Mouse (Mus musculus) left cerebral cortex, adult 11 months (tissue): ENCODE measurements around the gene Ptcd1.
"Not testable (repeated sequence)": the region's sequence is repeated elsewhere in the genome, so short reads cannot be mapped to it uniquely, and the experiment has no call there.

Source experiments
- DNase-seq: peaks from one replicate; pipeline ENCODE4 v3.0.0; 2022; ENCODE audit warnings: low spot score

Gene Ptcd1

GRCm38 (mm10) chr5:145164710-145165109 is 2.2 kb downstream of the Ptcd1 start:
- no peak for DNase-seq

GRCm38 (mm10) chr5:145161361-145161760 is 5.5 kb downstream of the Ptcd1 start:
- DNase-seq, result no peak

DNA sequence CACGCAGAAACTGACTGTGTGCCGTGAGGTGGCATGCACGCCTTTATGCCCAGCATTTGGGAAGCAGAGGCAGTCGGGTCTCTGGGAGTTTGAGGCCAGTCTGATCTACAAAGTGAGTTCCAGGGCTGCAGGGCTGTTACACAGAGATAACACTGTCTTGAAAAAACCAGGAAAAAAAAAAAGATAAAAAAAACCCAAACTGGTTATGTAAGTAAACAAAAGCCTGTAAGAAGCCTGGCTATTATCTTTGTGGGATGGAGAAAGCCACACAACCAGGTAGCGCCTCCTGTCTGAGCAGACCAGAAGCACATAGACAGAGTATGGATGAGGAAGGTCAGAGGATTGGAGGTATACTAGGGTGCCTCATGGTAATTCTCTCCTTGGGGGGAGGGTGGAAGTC is 14.2 kb downstream of the Ptcd1 start:
- DNase-seq, result no peak

- no peak for DNase-seq
Measured at GRCm38 (mm10) chr5:145149294-145149693, 17.6 kb downstream of the Ptcd1 start.

GRCm38 (mm10) chr5:145147748-145148147 is 19.2 kb downstream of the Ptcd1 start:
- DNase-seq, result no peak

- no peak for DNase-seq
Measured at GRCm38 (mm10) chr5:145140611-145141010, 26.3 kb downstream of the Ptcd1 start.

GRCm38 (mm10) chr5:145139571-145140519 is 27.1 kb downstream of the Ptcd1 start, which contains the start of the genes Pdap1 and Bud31:
Gene Pdap1 (minus strand): TSS chr5:145140238.
Gene Bud31 (plus strand): TSS chr5:145140362.
- peak; percentile 92 for DNase-seq

- DNase-seq, result no peak
Measured at GRCm38 (mm10) chr5:145138836-145139235, 28.1 kb downstream of the Ptcd1 start.

DNA sequence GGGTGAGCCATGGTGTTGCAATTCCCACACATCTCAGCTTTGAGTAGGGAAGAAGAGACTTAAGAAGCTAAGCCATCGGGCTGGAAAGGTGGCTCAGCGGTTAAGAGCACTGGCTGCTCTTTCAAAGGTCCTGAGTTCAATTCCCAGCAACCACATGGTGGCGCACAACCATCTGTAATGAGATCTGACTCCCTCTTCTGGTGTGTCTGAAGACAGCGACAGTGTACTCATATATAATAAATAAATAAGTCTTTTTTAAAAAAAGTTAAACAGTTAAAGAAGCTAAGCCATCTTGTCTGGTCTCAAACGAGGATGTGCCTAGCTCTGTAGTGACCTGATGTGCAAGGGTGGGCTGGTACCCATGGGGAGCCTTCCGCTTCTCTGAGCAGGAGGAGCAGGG is 33.6 kb downstream of the Ptcd1 start:
- DNase-seq, result not testable (repeated sequence)

- DNase-seq, result no peak
Measured at GRCm38 (mm10) chr5:145130995-145131394, 35.9 kb downstream of the Ptcd1 start.

DNA sequence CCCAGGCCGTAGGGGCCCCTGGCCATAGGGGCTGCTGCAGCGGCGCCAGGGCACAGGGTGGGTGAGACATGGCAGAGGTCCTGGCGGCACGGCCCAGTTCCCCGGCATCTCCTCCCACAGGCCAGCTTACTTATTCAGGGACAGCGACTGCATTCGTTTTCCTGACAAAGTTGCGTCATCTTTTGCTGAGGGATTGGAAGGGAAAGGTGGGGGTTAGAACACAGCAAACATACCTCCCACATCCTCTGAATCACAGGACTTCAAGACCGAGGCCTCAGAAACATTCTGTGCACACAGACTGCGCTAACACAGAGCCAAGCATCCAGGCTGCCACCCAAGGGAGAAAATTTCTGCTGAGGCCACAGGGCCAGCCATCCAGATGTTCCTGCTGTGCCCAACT is 36.7 kb downstream of the Ptcd1 start:
- peak; percentile 53 for DNase-seq

DNA sequence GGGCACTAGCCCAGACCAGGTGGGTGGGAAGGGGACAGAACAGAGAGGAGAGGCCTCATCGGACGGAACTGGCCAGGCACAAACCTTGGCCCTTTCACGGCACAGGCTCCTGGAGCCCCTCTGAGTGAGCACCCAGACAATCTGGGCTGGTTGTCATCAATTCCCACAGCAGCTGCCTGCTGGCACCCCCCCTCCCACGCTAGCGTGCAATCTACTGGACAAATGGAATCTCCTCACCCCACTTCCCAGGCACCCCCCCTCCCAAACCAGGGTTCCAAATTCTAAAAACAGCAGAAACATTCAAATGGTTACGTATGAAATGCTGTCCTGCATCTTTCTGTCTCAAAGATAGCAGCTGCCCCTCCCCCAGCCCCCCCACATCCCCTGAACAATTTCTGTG is 37.1 kb downstream of the Ptcd1 start:
- not testable (repeated sequence) for DNase-seq

- no peak for DNase-seq
Measured at GRCm38 (mm10) chr5:145129124-145129523, 37.8 kb downstream of the Ptcd1 start.

- no peak for DNase-seq
Measured at GRCm38 (mm10) chr5:145126580-145126979, 40.3 kb downstream of the Ptcd1 start.

DNA sequence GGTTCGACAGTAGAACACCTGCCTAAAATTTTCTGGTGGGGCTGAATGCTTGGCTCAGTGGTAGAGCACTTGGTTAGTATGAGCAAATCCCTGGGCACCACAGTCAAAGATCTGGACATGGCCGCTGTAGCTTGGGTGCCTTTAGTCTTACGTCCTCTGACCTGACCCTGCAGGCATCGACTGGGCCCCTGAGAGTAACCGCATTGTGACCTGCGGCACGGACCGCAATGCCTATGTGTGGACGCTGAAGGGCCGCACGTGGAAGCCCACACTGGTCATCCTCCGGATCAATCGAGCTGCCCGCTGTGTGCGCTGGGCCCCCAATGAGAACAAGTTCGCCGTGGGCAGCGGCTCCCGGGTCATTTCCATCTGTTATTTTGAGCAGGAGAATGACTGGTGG is 43.5 kb downstream of the Ptcd1 start:
- DNase-seq, result no peak

- DNase-seq, result no peak
Measured at GRCm38 (mm10) chr5:145120921-145121320, 46.0 kb downstream of the Ptcd1 start.

DNA sequence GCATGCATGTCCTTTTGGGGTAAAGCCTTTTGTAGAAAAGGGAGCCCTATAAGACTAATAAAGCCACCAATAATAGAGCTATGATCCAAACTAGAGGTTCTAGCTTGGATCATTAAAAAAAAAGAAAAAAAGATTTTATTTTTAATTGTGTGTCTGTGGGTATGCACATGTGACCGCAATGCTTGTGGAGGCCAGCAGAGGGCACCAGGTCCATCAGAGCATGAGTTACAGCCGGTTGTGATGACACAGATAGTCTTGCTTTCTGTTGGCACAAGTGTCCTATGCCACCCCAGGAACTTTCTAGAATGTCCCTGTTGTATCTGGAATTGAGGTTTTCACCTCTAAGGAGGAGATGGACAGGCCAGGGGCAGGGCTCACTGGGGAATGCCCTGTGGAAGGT is 47.5 kb downstream of the Ptcd1 start:
- no peak for DNase-seq

DNA sequence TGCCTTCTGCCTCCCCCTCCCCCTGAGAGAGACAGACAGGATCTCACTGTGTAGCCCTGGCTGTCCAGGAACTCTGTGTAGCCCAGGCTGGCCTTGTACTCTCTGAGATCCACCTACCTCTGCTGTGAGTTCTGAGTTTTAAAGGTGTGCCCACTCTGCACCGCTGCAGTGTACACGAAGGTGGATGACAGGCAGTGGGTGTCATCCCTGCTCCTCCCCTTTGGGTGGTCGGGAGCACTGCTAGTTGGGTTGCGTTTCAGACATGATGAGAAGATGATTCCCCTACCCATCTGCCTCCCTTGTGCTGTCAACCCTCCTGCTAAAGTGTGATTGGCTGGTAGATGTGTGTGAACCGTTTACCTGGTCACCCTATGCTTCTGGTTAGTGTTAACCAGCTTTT is 48.4 kb downstream of the Ptcd1 start:
- no peak for DNase-seq

GRCm38 (mm10) chr5:145118005-145118404 is 48.9 kb downstream of the Ptcd1 start:
- DNase-seq, result no peak

- DNase-seq, result no peak
Measured at GRCm38 (mm10) chr5:145116916-145117315, 50.0 kb downstream of the Ptcd1 start.

- DNase-seq, result no peak
Measured at GRCm38 (mm10) chr5:145116316-145116715, 50.6 kb downstream of the Ptcd1 start.

DNA sequence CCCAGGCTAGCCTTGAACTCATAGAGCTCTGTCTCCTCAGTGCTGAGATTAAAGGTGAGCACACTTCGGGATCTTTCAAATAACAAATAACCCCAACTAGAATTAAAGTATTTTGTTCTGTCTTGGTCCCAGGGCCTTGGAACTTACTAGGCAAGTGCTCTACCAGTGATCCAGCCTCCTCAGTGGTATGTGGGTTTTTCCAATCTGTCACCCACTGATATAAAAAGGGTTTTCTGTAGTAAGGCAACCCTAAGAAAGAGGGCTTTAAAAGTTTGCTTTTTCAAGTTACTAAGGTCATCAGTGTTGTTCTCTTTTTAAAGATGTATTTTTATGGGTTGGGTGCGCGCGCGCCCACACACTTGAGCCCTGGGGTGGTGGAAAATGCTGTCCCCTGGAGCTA is 51.2 kb downstream of the Ptcd1 start:
- no peak for DNase-seq

DNA sequence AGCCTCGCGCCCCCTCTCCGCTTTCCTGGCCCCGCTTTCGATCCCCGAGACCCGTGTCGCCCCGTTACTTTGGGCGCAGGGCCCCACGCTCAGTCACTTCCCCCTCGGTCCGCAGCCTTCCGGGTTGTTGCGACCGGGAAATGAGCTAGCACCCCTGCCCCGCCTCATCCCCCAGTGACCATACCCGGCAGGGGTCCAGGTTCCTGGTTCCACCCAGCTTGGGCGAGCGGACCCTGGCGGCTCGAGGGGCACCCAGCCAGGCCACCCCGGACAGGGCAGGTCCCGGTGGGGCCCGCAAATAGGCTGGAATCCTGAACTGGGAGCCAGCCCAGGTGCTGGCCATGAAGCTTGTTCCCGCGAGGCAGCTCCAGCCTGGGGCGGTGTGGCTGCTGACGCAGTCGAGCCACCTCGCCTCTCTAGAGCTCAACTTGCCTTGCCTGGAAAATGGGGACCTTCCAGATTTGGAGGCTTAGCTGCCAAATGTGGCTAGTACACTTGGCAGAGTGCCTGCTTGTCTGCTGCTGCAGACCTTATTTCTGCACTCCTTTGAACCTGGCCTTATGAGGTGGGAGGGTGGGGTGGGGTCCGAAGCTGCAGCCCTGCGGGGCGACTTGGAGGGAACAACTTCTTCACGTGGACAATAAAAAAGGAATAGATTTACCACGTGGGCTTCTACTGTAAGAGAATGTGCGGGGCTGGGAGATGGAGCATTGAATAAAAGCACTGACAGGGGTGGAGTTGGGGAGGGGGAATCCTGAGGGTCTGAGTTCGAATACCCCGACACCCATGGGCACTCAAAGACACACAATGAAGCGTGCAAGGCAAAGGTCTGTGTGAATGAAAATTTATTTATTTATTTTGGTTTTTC is 52.1 kb downstream of the Ptcd1 start:
- DNase-seq, result no peak
